Mouse (Mus musculus): Measurements from ENCODE around the gene Supt6.
"Not testable (repeated sequence)": the region's sequence is repeated elsewhere in the genome, so short reads cannot be mapped to it uniquely, and the experiment has no call there.

Supt6 gene

DNA sequence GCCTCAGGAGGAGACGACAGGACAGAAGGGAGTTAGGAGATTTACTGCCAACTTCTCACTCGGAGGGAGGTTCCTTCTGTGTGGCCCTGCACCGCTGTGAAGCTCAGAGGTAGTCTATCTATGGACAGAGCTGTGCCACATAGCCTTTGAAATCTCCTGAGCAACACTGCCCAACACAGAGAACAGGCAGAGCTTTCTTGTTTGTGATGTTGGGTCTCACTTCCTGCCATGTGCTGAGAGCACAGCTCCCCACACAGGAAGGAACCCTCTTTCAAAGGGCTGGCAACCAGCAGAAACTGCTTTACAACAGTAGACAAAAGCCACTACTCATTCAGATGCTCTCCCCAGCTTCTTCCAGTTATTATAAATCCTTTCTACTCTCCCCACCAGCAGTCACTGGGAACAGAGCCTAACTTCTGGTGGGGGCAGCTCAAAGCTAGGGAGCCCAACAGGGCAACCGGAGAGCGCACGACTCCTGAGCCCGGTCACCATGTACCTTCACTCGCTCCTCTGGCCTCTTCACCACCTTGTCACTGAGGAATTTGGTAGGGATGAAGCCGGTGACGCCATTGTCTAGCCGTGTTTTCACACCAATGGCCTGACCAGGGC is 30.0 kb downstream of the Supt6 start:
- no peak for DNase-seq (ENCODE audit: low spot score)

DNA sequence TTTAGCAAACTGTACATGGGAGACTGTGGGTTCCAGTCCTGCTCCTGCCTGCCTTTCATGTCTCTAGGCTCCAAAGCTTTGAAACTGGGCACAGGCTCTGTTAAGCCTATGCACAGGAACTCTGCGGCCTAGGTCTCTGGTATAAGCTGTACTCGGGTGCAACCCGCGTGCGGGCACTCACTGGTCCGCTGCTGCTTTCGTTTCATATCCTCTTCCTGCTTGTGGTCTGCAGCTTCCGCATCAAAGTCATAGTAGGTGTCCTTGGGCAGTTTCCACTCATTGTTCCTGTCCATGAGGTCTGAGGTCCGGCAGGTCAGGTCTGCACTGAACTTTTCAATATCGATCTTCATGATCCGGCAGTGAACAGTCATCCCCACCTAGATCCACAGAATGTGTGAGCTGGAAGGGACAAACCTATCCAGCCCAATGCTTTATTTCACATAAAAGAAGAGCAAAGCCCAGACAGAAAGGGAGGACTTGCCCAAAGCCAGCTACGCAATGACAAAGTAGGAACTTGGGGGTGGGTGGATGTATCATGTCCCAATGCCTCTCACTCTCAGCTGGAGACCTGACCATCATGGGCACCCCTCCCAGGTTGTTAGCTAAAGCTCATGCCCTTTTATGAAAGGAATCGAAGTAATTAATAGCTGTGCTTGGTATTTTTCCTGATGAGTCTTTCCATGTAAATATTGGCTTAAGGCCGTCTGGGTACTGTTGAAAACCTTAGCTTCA is 32.5 kb downstream of the Supt6 start:
- DNase-seq (ENCODE audit: low spot score), result no peak

DNA sequence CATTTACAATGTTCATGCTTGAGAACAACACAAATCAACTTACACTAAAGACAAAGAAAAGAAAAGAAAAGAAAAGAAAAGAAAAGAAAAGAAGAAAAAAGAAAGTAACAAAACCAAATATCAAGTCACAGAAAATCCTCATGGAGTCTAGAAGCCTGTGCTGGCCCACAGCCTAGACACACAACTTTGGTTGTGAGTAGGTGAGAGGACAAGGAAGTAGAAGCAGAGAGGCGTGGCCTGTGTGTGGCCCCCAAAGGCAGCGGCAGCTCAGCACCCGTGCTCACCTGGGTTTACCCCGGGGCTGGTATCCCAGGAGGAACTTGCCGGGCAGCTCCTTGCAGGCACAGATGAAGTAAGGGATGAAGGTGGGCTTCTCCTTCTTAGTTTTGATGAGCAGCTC is 34.3 kb downstream of the Supt6 start:
- DNase-seq (ENCODE audit: low spot score), result no peak

GRCm38 (mm10) chr11:78210615-78211014 is 35.2 kb downstream of the Supt6 start:
- DNase-seq (ENCODE audit: low spot score), result no peak

DNA sequence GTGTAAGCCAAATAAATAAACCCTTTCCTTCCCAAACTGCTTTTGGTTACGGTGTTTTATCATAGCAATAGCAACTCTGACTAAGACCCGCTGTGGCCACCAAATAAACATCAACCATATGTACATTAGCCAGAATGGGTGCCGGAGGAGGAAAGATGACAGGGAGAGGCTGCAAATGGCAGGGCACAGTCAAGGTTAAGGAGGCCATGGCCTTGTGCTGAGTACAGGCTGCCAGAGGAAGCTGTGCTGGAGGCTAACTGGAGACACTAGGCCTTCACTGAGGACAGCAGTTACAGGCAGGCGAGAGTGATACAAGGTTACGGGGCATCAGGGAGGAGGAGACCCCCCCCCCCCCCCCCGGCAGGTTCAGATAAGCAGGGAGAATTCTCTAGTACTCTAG is 35.9 kb downstream of the Supt6 start:
- no peak for DNase-seq (ENCODE audit: low spot score)

GRCm38 (mm10) chr11:78207190-78207589 is 38.6 kb downstream of the Supt6 start:
- no peak for DNase-seq (ENCODE audit: low spot score)

- DNase-seq (ENCODE audit: low spot score), result no peak
These were observed 40.2 kb downstream of the Supt6 start for GRCm38 (mm10) chr11:78205361-78206206.

DNA sequence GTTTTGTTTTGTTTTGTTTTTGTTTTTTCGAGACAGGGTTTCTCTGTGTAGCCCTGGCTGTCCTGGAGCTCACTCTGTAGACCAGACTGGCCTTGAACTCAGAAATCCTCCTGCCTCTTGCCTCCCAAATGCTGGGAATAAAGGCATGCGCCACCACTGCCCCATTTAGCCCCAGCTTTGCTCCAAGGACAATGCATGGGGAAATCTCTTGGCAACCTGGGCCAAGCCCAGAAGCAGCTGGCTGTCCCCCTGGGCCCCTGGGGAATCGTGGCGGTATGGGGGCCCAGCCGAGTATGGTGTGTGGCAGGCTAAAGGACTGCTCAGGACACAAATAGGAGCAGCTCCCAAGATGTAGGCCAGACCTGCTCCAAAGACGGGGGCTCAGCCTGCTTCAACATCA is 41.5 kb downstream of the Supt6 start:
- no peak for DNase-seq (ENCODE audit: low spot score)

DNA sequence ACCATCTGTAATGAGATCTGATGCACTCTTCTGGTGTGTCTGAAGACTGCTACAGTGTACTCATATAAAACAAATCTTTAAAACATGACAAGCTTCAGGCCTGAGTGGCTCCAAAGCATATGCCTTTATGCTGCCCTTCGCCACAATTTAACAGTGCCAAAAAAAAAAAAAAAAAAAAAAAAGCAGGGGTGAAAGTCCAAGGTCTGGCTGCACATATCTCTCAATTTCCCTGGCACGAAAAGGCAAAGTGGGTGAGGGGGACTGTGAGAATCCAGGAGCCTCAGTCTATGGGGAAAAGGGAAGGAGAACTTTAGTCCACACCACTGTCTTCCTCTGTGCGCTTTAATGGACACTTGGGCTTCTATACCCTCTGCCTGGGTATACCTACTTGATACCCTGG is 43.4 kb downstream of the Supt6 start:
- no peak for DNase-seq (ENCODE audit: low spot score)

DNA sequence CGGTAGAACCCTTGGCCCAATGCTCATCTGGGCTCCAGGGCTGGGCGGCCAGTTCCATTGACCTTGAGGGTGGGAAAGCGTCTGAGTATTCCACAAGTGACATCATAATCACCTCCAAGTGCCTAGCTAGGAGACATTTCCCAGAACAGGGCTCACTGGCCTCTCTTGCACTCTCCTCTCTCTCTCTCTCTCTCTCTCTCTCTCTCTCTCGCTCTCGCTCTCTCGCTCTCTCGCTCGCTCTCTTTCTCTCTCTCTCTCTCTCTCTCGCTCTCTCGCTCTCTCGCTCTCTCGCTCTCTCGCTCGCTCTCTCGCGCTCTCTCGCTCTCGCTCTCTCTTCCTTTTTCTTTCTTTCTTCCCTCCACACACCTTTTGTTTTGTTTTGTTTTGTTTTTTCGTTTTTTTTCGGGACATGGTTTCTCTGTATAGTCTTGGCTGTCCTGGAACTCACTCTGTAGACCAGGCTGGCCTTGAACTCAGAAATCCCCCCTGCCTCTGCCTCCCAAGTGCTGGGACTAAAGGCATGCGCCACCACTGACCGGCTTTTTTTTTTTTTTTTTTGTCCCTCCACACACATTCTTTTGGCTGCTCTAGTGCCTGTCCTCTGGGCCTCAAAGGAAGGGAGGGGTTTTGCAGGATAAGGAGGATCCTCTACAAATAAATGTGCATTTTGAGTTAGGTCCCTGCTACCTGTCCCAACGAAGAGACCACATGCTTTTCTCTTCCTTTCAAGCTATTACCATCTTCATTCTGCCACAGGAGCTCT is 50.5 kb downstream of the Supt6 start:
- DNase-seq (ENCODE audit: low spot score), result no peak

DNA sequence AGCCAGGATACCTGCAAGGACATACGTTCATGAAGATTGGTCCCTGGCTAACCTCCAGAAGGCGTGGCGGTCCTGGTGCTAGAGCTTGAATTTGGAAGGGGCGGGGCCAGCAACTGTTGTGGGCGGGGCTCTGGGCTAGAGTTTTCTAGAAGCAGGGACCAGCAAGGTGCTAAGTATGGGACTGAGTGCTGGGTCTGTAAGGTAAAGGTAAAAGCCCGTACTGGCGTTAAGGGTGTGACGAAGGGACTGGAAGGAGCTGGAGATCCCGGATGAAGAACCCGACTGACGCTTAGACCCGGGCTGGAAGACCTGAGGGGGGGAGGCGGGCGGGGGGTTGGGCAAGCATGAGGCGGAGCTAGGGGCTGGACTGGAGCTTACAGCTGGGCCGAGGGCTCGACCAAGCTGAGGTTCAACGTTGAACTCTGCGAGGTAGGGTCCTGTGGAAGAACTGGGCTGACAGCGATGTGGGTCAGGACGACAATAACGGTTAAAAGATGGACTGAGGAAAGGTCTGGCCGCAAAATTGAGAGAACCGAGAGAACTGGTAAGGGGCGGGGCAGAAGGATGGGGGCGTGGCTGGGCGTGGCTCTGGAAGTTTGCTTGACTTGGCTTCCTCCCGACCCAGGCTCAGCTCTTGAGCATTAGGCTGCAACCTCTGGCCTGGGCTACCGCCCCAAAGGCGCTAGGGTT is 51.2 kb downstream of the Supt6 start:
- peak; percentile 69 for DNase-seq (ENCODE audit: low spot score)

DNA sequence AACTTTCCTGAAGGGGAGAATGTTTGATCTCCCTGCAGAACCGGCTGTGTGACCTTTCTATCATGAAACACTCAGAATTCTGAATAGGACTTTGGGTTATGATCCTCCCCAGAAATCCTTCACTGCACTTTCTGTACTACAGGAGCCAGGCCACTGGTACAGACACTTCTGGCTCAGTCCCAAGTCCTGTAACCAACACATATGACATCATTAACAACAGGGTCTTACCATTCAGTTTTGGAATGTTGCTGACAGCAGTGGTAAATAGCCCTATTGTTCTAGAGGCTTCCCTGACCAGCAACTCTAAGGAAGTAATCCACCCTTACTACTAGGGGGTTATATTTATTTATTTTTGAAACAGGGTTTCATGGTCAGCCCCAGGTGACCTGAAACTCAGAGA is 52.7 kb downstream of the Supt6 start, which contains the start of gene Proca1:
TSS of gene Proca1 (plus strand) at position 280 of the 400 bp plus-strand sequence.
- DNase-seq (ENCODE audit: low spot score), result no peak

DNA sequence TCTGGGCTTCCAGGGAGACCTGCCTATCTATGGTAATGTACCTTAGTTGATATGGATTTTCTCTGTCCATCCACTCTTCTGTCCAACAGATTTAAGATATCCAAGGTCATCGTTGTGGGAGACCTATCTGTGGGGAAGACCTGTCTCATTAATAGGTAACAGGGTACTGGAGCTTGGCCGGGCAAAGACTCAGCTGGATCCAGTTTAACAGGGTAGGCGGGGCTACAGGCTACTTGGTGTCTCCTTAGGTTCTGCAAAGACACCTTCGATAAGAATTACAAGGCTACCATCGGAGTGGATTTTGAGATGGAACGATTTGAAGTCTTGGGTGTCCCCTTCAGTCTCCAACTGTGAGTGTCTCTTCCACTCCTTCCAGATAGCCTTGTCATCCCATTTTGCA is 55.7 kb downstream of the Supt6 start:
- DNase-seq (ENCODE audit: low spot score), result no peak

- DNase-seq (ENCODE audit: low spot score), result no peak
These were observed 56.4 kb downstream of the Supt6 start for GRCm38 (mm10) chr11:78189234-78190040.

- DNase-seq (ENCODE audit: low spot score), result no peak
These were observed 57.2 kb downstream of the Supt6 start, which contains the start of gene Rab34 for GRCm38 (mm10) chr11:78188331-78189233. Gene Rab34 (plus strand): TSS chr11:78188430.

DNA sequence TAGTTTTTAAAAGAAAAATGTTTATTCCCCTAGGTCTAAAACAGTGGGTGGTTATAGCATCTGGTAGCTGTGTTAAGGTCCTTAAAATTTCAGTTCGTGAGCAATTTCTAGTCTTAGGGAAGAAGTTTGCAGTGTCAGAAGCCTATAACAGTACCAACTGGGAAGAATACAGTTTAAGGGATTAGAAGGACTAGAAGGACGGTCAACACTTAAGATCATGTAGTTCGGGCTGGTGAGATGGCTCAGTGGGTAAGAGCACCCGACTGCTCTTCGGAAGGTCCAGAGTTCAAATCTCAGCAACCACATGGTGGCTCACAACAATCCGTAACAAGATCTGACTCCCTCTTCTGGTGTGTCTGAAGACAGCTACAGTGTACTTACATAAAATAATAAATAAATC is 61.1 kb downstream of the Supt6 start:
- not testable (repeated sequence) for DNase-seq (ENCODE audit: low spot score)

GRCm38 (mm10) chr11:78183884-78184514 is 61.8 kb downstream of the Supt6 start:
- no peak for DNase-seq (ENCODE audit: low spot score)

GRCm38 (mm10) chr11:78182961-78183844 is 62.6 kb downstream of the Supt6 start, which contains the start of gene Rpl23a:
Gene Rpl23a (minus strand): TSS chr11:78183584.
- peak; percentile 73 for DNase-seq (ENCODE audit: low spot score)

Measured in spleen, adult 12 weeks (tissue).